Mouse (Mus musculus) bone marrow macrophage, adult 2 months (primary cell): Measurements from ENCODE around the gene Dirc2. TPM values are rescaled to one million over a fixed set of nuclear protein-coding genes. Genes with fewer than 3 reads are reported as not detected.

Experiments used
- H3K27ac ChIP-seq: 2 replicates; pipeline ENCODE4 v1.5.1; 2012; ENCODE audit warnings: low read depth, low read length; ENCODE audit not compliant: insufficient read depth
- H3K4me1 ChIP-seq: 2 replicates; pipeline ENCODE4 v1.6.1; 2012; ENCODE audit warnings: low read length; ENCODE audit not compliant: control insufficient read depth, insufficient read depth
- H3K4me3 ChIP-seq: 2 replicates; pipeline ENCODE4 v1.5.1; 2012; ENCODE audit warnings: mild to moderate bottlenecking, low read length, moderate library complexity; ENCODE audit not compliant: insufficient read depth
- CTCF ChIP-seq: IDR thresholded peaks from 2 replicates; pipeline ENCODE4 v1.5.1; 2012; ENCODE audit warnings: low read depth, mild to moderate bottlenecking, low read length, moderate library complexity
- POLR2A ChIP-seq: IDR thresholded peaks from 2 replicates; pipeline ENCODE4 v1.6.1; 2012; ENCODE audit warnings: mild to moderate bottlenecking, low read depth, low read length, borderline replicate concordance
- polyA plus RNA-seq: library from polyadenylated mRNA; stranded (reverse); fragments of >200 nt; gene quantifications from 2 replicates; pipeline ENCODE4 v1.2.4, GENCODE M21; 2012; ENCODE audit not compliant: missing spikeins, insufficient read depth, insufficient read length

Gene Dirc2
- polyA plus RNA-seq, 1 experiment, result 21.2 TPM

GRCm38 (mm10) chr16:35663831-35664414, 105.2 kb downstream of the Dirc2 start:
- Histone ChIP-seq H3K4me3 (no peak overlapping the region), H3K27ac (no peak overlapping the region), H3K4me1 (no peaks in the 10 kb centered on the region)
- TF ChIP-seq CTCF (no peak), POLR2A (no peak)

DNA sequence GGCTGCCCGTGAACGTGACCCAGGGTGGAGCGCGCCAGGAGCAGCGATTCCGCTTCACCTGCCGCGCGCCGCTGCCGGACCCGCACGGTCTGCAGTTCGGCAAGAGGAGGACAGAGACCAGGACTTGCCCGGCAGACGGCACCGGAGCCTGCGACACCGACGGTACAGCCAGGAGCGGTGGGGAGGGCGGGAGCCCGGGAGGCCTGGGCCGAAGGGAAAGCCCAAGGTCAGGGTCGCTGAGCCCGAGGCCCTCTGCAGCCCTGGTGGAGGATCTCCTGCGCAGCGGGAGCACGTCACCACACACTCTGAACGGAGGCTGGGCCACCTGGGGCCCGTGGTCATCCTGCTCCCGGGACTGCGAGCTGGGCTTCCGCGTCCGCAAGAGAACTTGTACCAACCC, 108.9 kb downstream of the Dirc2 start:
- Histone ChIP-seq H3K27ac (no peak overlapping the region), H3K4me3 (no peak overlapping the region), H3K4me1 (no peaks in the 10 kb centered on the region)
- TF ChIP-seq POLR2A (no peak), CTCF (no peak)

DNA sequence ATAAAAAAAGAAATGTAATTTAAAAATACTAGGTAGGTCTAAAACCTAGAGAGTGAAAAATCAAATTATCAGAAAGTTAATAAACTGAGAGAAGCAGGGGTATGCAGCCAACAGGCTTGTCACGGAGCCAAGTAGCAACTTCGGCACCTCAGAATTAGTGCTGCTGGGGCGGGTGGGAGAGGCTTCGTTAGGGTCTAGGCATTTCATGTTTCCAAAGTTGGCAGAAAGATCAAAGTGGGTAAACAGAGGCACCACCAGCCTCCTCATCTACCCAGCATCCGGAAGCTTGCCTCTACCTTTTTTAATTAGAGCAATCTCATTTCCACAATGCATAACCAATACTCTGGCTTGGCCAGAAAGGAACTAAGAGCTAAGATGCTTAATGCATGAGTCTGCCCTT, 115.2 kb downstream of the Dirc2 start:
- TF ChIP-seq POLR2A (no peak), CTCF (no peak)
- H3K4me3 ChIP-seq, result no peak overlapping the region
- H3K4me1 ChIP-seq, result no peaks in the 10 kb centered on the region
- no peak overlapping the region for H3K27ac ChIP-seq

DNA sequence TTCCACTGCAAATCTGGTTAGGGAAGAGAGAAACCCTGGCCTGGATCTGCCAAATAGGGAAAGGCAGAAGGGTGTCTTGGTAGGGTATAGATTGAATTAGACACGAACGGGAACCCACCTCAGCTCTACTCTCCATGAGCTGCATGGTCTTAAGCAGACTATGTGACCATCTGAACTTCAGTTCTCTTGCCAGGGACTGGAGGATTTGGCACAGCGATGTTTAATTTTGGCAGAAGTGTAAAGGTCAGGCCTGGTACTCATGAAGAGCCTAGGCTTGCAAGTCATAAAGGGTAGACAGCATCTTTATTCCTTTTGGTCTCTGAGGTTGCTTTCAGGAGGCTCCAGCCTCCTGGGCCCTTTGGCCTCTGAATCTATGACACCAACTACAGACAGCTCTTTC, 116.5 kb downstream of the Dirc2 start:
- H3K4me3 ChIP-seq, result no peak overlapping the region
- H3K27ac ChIP-seq, result no peak overlapping the region
- TF ChIP-seq CTCF (no peak), POLR2A (no peak)
- H3K4me1 ChIP-seq, result no peaks in the 10 kb centered on the region

GRCm38 (mm10) chr16:35652206-35652605, 117.0 kb downstream of the Dirc2 start:
- Histone ChIP-seq H3K4me1 (no peaks in the 10 kb centered on the region), H3K4me3 (no peak overlapping the region), H3K27ac (no peak overlapping the region)
- TF ChIP-seq POLR2A (no peak), CTCF (no peak)

DNA sequence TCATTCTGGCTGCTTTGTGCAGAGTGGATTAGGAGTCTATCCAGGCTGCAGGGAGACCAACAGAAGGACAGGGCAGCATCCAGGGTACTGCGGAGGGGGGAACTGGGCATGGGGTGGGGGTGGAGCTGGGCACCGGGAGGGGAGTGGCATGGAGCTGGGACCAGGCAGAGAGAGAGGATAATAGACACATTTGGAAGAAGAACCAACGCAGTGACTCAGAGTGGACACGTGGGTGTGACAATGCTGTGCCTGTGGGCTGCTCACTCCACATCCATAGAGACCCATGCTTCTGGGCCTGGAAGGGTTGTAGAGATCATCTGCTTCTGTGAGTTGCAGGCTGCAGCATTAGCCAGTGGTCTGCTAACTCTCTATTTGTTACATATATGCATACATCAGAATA, 120.3 kb downstream of the Dirc2 start:
- no peaks in the 10 kb centered on the region for H3K4me1 ChIP-seq
- no peak overlapping the region for H3K27ac ChIP-seq
- no peak overlapping the region for H3K4me3 ChIP-seq
- no peak for TF ChIP-seq CTCF
- TF ChIP-seq POLR2A, result no peak

Other genes starting within 250 kb of the Dirc2 start
- gene Sema5b, start 228.2 kb downstream of the Dirc2 start, polyA plus RNA-seq, result not detected in 2 replicates
- 3.2 and 3.3 TPM in 2 replicates for gene Hspbap1, start 1.0 kb upstream of the Dirc2 start, polyA plus RNA-seq
- 134 and 148 TPM in 2 replicates for gene Parp14, start 102.2 kb upstream of the Dirc2 start, polyA plus RNA-seq
- gene Parp9, start 169.1 kb upstream of the Dirc2 start, polyA plus RNA-seq, result 72.8 and 78.7 TPM in 2 replicates
- gene Dtx3l, start 169.8 kb upstream of the Dirc2 start, polyA plus RNA-seq, result 63.1 and 64.2 TPM in 2 replicates
- gene Kpna1, start 209.4 kb upstream of the Dirc2 start, polyA plus RNA-seq, result 23.4 and 26.4 TPM in 2 replicates